Mouse (Mus musculus) cortical plate, adult 2 months (tissue): ENCODE results near the gene Slc30a9.

Experiments
- CTCF ChIP-seq: fragments of 200-500 bp; IDR thresholded peaks from 2 replicates; pipeline ENCODE4 v1.5.1; 2011; ENCODE audit warnings: mild to moderate bottlenecking, control low read depth, low read length; ENCODE audit not compliant: insufficient read depth; ENCODE audit errors: extremely low read depth
- POLR2A ChIP-seq: fragments of 200-500 bp; IDR thresholded peaks from 2 replicates; pipeline ENCODE4 v1.6.1; 2011; ENCODE audit warnings: mild to moderate bottlenecking, low read length, control low read depth; ENCODE audit not compliant: insufficient read depth; ENCODE audit errors: extremely low read depth

DNA sequence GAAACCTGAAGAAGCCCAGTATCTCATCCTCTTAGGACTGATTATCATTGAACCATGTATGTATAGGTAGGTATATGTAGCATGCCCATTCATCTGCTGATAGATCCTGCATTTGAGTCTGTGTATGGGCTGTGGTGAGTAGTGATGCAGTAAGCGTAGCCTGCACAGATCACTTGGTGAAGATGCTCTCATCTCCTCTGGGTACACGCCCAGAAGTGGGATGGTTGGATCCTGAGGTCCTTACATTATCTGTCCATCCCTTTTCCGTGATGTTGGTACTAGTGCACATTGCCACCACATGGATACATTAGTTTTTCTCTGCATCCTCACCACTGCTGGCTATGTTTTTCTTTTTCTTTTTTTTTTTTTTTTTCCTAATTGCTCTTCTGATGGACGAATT is 26.9 kb upstream of the Slc30a9 start:
- TF ChIP-seq POLR2A (no peak), CTCF (no peak)
